ENCODE assay signal across 14 mouse cellular contexts in genomic region chr3:41489571-41489970, GRCm38 (mm10).
DNase-seq lines count a peak whose midpoint lies in the region; ATAC-seq lines count a peak whose summit lies in the region.
"Had no signal": no experiment of that assay in that cellular context is flagged by ENCODE, and none has a peak within 500 bp of the region (broad histone marks: within the 10 kb centered on the region; RNA-seq: fewer than 3 reads in every experiment).

No protein-coding gene starts in this region.

- H3K27me3 ChIP-seq in heart, embryonic 11.5 days (ENCODE audit: control insufficient read depth, insufficient read depth, low read length) = no peaks in the 10 kb centered on the region
- H3K27me3 ChIP-seq in stomach, embryonic 16.5 days (ENCODE audit: control insufficient read depth, insufficient read depth, low read length) = no peaks in the 10 kb centered on the region
- H3K27me3 ChIP-seq in midbrain, embryonic 10.5 days (ENCODE audit: low read depth, poor library complexity, severe bottlenecking) = no peaks in the 10 kb centered on the region
- H3K27me3 ChIP-seq: neural tube, embryonic 13.5 days had no signal

- H3K4me1 ChIP-seq in heart, embryonic 11.5 days (ENCODE audit: control insufficient read depth, insufficient read depth, low read length) = 0 out of 2 replicates have a peak, but pooled peaks cover 5% of the 10 kb centered on the region
- H3K4me1 ChIP-seq in stomach, embryonic 16.5 days (ENCODE audit: control insufficient read depth, insufficient read depth, low read length) = no peaks in the 10 kb centered on the region
- H3K4me1 ChIP-seq in midbrain, embryonic 10.5 days = no peaks in the 10 kb centered on the region
- H3K4me1 ChIP-seq: neural tube, embryonic 13.5 days had no signal

- 39% methylated on average over 3 of the region's 3 CpGs for WGBS in heart, embryonic 11.5 days (ENCODE audit: insufficient replicate concordance)
- 50% methylated on average over 3 of the region's 3 CpGs for WGBS in stomach, embryonic 16.5 days
- WGBS in midbrain, embryonic 10.5 days = 82% methylated on average over 3 of the region's 3 CpGs

- no peak for DNase-seq in heart, adult 18-20 months
- DNase-seq in kidney, postnatal 14 days = peak; percentile 46
- no peak for DNase-seq in kidney, postnatal 4 days
- DNase-seq in lung, adult 18-20 months = peak; percentile 65 to 86
- DNase-seq in midbrain, embryonic 10.5 days (ENCODE audit: low spot score) = no peak
- no peak for DNase-seq in thymus, postnatal 10 days (ENCODE audit: low spot score in 2 of 2)
- DNase-seq: cerebellum, adult 9-10 months; layer of hippocampus, adult 9-11 months; retina, postnatal 1 day had no signal

- ATAC-seq in heart, embryonic 11.5 days (replicated peaks; ENCODE audit: insufficient number of reproducible peaks, low FRiP score, low TSS enrichment) = 0 out of 2 replicates have a peak, but pooled peaks have one; percentile 22
- peak; percentile 41; the same call in 1 of the 2 replicates for ATAC-seq in stomach, embryonic 16.5 days (ENCODE audit: insufficient read depth, low FRiP score)
- ATAC-seq: midbrain, embryonic 16.5 days had no signal

- no peak overlapping the region for H3K4me3 ChIP-seq in heart, embryonic 11.5 days (ENCODE audit: low read depth, low read length)
- H3K4me3 ChIP-seq in stomach, embryonic 16.5 days (replicated peaks; ENCODE audit: low read length) = no peak overlapping the region
- H3K4me3 ChIP-seq in midbrain, embryonic 10.5 days = no peak overlapping the region
- H3K4me3 ChIP-seq: neural tube, embryonic 13.5 days had no signal

- H3K4me2 ChIP-seq in heart, embryonic 11.5 days = no peak overlapping the region
- no peak overlapping the region for H3K4me2 ChIP-seq in stomach, embryonic 16.5 days (ENCODE audit: low read depth, low read length)
- H3K4me2 ChIP-seq: neural tube, embryonic 13.5 days had no signal

- H3K9me3 ChIP-seq in heart, embryonic 11.5 days (replicated peaks; ENCODE audit: control insufficient read depth, low read length) = no peaks in the 10 kb centered on the region
- H3K9me3 ChIP-seq in stomach, embryonic 16.5 days (replicated peaks; ENCODE audit: control insufficient read depth, low read length) = no peaks in the 10 kb centered on the region
- H3K9me3 ChIP-seq in midbrain, embryonic 10.5 days (replicated peaks) = no peaks in the 10 kb centered on the region
- H3K9me3 ChIP-seq: neural tube, embryonic 13.5 days had no signal

- H3K36me3 ChIP-seq in heart, embryonic 11.5 days (ENCODE audit: control insufficient read depth, insufficient read depth, low read length) = no peaks in the 10 kb centered on the region
- H3K36me3 ChIP-seq in stomach, embryonic 16.5 days (ENCODE audit: control insufficient read depth, insufficient read depth, low read length) = no peaks in the 10 kb centered on the region
- no peaks in the 10 kb centered on the region for H3K36me3 ChIP-seq in midbrain, embryonic 10.5 days
- H3K36me3 ChIP-seq: neural tube, embryonic 13.5 days had no signal

- no peak overlapping the region for H3K9ac ChIP-seq in heart, embryonic 11.5 days (ENCODE audit: low read depth, low read length)
- no peak overlapping the region for H3K9ac ChIP-seq in stomach, embryonic 16.5 days (ENCODE audit: low read length)
- H3K9ac ChIP-seq: neural tube, embryonic 13.5 days had no signal

- H3K27ac ChIP-seq in heart, embryonic 11.5 days (ENCODE audit: low read depth, low read length) = no peak overlapping the region
- H3K27ac ChIP-seq in stomach, embryonic 16.5 days (ENCODE audit: low read length) = no peak overlapping the region
- no peak overlapping the region for H3K27ac ChIP-seq in midbrain, embryonic 10.5 days (replicated peaks)
- H3K27ac ChIP-seq: macrophage; neural tube, embryonic 13.5 days had no signal

Comparison
In these comparisons a context has a peak if more than half of its experiments do, and no peak if none do; other contexts are left out.
1. DNase-seq: peak in kidney, postnatal 14 days (single experiment) and lung, adult 18-20 months (2 of 2); none in heart, adult 18-20 months (0 of 2), kidney, postnatal 4 days (0 of 2), midbrain, embryonic 10.5 days (single experiment) and thymus, postnatal 10 days (0 of 2).